Mouse (Mus musculus) frontal cortex, postnatal 25 days (tissue): Measurements from ENCODE around the gene Fis1.
"Not testable (repeated sequence)": the region's sequence is repeated elsewhere in the genome, so short reads cannot be mapped to it uniquely, and the experiment has no call there.

ENCODE experiments used
- DNase-seq, 2 experiments: peaks; one replicate each; pipeline ENCODE4 v3.0.0; 2022; ENCODE audit warnings: low spot score in 2 of 2

Fis1 gene

GRCm38 (mm10) chr5:136940845-136941560, 12.1 kb upstream of the Fis1 start:
- DNase-seq: no peak

GRCm38 (mm10) chr5:136942781-136943180, 10.3 kb upstream of the Fis1 start:
- no peak for DNase-seq

GRCm38 (mm10) chr5:136943382-136943781, 9.7 kb upstream of the Fis1 start:
- DNase-seq: no peak

GRCm38 (mm10) chr5:136945084-136945483, 8.0 kb upstream of the Fis1 start:
- DNase-seq: no peak

- no peak for DNase-seq
Observed at GRCm38 (mm10) chr5:136947874-136948273, 5.2 kb upstream of the Fis1 start.

GRCm38 (mm10) chr5:136949551-136950336, 3.3 kb upstream of the Fis1 start:
- DNase-seq: not testable (repeated sequence)

- DNase-seq: no peak
Observed at GRCm38 (mm10) chr5:136950521-136950920, 2.6 kb upstream of the Fis1 start.

GRCm38 (mm10) chr5:136952153-136952552, 922 bp upstream of the Fis1 start:
- no peak for DNase-seq

- no peak for DNase-seq
Observed at GRCm38 (mm10) chr5:136953440-136953951, 421 bp downstream of the Fis1 start.

GRCm38 (mm10) chr5:136955622-136956021, 2.5 kb downstream of the Fis1 start:
- DNase-seq: no peak

GRCm38 (mm10) chr5:136957250-136957649, 4.2 kb downstream of the Fis1 start:
- DNase-seq: no peak

GRCm38 (mm10) chr5:136958991-136959605, 6.0 kb downstream of the Fis1 start:
- no peak for DNase-seq

- no peak for DNase-seq
Observed at GRCm38 (mm10) chr5:136960053-136960452, 7.0 kb downstream of the Fis1 start.

GRCm38 (mm10) chr5:136961334-136961982, 8.4 kb downstream of the Fis1 start:
- DNase-seq: no peak

GRCm38 (mm10) chr5:136961983-136962461, 8.9 kb downstream of the Fis1 start:
- DNase-seq: peak; percentile 83 to 85

GRCm38 (mm10) chr5:136962501-136962900, 9.4 kb downstream of the Fis1 start:
- DNase-seq: peak; percentile 71 to 74

GRCm38 (mm10) chr5:136962966-136963540, 10.0 kb downstream of the Fis1 start:
- DNase-seq: no peak

GRCm38 (mm10) chr5:136965210-136965609, 12.1 kb downstream of the Fis1 start:
- DNase-seq: no peak

GRCm38 (mm10) chr5:136965686-136966085, 12.6 kb downstream of the Fis1 start:
- no peak for DNase-seq

- no peak for DNase-seq
Observed at GRCm38 (mm10) chr5:136966331-136966730, 13.3 kb downstream of the Fis1 start, which contains the start of gene Cldn15. Cldn15 (plus strand) TSS chr5:136966616.

GRCm38 (mm10) chr5:136966861-136967455, 13.9 kb downstream of the Fis1 start:
- DNase-seq: no peak
